Mouse (Mus musculus) kidney, postnatal 14 days (tissue): ENCODE measurements around the gene Bcl7c.
"Not testable (repeated sequence)": the region's sequence is repeated elsewhere in the genome, so short reads cannot be mapped to it uniquely, and the experiment has no call there.

Experiments used
- DNase-seq: peaks from one replicate; pipeline ENCODE4 v3.0.0; 2022; ENCODE audit warnings: mixed read lengths

Bcl7c gene

DNA sequence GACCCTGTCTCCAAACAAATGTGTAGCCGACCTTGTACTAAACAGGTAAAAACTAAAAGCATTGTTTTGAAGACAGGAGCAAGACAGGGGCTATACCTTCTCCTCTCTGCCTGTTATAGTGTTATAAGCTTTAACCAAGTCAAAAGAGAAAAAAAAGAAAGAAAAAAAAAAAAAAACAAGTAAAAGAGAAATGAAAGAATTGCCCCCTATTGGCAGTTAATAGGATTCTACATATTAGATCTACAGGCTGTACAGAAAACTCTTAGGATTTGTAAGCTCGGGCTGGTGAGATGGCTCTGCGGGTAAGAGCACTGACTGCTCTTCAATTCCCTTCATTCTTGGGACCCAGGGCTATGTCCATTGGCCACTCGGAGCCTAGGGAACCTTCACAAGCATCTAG, 66.5 kb downstream of the Bcl7c start:
- no peak for DNase-seq

DNA sequence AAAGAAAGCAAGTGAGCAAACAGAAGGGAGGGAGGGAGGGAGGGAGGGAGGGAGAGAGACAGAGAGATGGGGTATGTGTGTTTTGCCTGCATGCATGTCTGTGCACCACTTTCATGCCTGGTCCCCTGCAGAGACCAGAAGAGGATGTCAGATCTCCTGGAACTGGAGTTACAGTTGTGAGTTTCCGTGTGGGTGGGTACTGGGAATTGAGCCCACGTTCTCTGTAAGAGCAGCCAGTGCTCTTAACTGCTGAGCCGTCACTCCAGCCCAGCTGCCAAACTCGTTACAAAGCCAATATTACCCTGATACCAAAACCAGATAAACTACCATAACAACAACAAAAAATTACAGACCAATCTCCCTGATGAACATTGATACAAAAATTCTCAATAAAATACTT, 67.5 kb downstream of the Bcl7c start:
- no peak for DNase-seq

DNA sequence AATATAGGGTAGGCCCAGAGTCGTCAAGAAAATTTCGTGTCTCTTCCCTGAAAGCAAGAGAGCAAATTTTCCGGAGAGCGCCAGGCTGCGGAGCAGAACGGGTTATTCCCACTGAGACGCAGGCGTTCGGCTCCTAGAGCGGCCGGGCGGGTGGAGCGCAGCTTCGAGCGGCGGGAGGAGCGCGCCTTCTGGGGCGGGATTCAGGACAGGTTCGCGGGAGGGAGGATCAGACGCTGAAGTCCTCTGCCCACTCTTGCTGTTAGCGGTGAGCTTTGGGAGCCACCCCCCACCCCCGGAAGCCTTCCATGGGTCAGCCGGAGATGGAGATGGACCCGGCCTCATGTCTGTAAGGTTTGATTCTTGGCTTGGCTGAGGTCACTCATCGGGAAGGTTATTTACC, 71.8 kb downstream of the Bcl7c start:
- peak; percentile 85 for DNase-seq

DNA sequence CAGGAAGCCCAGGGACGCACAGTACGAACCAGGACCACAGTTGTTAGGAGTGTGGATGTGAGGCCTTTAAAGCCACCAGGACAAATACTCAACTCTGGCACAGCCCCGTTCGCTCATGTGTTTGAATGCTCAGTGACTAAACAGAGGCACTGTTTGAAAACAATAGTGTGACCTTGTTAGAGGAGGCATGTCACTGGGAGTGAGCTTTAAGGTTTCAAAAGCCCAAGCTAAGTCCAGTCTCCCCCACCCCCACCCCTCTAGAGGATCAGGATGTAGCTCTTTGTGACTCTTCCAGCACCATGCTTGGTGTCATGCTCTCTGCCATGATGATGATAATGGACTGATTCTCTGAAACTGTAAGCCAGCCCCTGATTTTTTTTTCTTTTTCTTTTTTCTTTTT, 77.3 kb downstream of the Bcl7c start:
- no peak for DNase-seq

DNA sequence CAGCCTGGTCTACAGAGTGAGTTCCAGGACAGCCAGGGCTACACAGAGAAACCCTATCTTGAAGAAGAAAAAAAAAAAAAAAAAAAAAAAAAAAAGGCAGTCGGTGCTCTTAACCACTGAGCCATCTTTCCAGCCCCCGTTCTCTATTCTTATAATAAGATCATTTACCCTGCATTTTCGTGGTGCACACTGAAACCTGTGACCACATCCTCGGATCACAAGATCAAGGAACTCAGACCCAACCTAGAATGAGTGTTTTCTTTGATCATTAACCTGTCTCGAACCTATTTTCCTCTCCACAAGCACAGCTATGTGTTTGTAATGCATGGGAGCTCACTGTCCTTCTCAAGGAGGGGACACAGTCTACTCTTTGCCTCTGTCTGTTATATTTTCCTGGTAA, 80.1 kb downstream of the Bcl7c start:
- DNase-seq, result no peak

DNA sequence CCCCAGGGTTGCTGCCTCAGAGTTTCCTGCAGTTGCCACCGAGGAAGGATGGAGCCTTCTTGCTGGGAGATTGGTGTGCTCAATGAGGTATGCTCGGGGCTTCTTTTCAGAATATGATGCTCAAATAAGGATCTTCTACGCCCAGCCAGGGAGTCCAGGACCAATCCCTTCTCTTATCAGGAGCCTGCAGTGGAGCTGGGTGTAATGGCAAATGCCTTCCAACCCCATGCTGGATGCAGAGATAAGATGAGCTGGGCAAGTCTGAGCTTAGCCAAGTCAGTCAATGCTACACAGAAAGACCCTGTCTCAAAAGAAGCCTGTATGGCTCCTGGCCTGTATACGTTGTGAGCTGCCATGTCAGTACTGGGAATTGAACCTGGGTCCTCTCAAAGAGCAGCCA, 82.3 kb downstream of the Bcl7c start:
- DNase-seq, result no peak

DNA sequence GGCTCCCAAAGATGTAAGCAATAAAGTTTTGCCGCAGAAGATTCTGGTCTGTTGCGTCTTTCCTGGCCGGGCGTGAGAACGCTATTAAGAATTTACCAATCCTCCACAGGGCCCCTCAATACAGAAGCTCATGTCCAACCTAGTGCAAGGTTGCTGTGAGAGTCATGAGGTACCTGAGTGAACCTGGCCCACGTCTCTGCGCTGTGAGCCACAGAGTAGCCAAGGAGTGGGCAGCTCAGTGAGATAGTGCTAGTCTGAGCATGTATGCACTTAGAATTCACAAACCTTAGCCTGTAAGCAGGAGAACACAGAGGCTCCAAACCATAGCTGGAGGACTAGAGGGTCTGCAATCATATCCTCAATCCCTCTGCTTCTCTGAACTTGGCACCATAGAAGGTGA, 82.7 kb downstream of the Bcl7c start:
- no peak for DNase-seq

DNA sequence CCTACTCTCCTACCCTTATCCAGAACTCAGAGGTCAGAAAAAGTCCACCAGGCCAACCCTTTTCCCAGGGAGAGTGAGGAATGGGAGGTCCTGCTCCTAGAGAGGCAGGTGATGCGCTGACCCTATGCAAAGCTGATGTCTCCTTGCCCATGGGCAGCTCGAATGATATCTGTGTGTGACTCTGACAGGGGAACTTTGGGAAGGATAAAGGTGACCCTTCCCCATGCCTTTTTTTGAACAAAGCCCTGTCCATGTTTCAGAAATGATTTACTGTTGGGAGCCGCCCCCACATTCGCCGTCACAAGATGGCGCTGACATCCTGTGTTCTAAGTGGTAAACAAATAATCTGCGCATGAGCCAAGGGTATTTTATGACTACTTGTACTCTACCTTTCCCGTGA, 90.3 kb downstream of the Bcl7c start:
- DNase-seq, result not testable (repeated sequence)

DNA sequence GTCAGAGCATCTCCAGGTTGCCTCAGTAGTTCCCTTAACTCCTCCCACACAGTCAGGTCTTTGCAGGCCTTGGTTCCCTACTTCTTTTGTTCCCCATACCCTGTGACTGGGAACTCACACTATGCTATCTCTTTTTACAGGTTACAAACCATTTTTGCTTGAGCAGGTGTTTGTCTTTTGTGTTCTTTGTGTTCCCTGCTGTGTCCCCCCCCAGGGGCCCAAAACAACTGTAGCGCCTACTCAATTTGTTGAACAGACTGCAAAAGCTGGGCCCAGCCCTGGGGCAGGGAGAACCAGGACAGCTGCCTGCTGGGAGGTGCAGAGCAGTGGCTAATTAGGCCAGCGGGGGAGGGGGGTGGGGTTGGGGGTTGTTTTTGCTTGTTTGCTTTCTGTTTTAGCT, 90.8 kb downstream of the Bcl7c start:
- DNase-seq, result no peak

DNA sequence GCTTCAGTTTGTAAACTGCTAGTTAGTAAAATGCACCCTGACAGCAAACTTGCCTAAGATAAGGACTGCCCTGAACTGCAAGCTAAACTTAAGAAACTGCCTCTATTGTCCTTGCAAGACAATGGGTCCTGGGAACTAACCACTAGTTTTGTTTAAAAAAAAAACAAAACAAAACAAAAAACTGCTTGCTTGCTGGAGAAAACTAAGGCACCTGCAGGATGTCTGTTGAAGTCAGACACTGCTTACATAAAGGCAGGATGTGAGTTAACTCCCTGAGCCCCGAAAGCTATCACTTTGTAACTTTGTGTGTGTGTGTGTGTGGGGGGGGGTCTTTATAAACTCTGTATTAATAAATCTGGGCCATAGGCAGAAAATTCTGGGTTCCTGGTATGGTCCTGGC, 91.9 kb downstream of the Bcl7c start:
- no peak for DNase-seq

DNA sequence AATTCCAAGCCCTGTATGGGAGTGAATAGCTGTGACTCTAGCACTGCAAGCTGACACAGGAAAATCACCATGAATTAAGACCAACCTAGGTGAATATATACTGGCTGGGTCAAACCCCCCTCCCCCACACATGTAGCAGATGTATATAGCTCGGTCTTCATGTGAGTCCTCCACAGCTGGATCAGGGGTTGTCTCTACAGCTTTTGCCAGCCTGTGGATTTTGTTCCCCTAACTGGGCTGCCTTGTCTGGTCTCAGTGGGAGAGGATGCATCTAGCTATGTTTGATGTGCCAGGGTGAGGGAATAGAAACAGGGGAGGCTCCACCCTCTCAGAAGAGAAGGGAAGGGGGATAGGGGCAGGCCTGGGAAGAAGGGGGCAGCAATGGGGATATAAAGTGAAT, 92.4 kb downstream of the Bcl7c start:
- DNase-seq, result no peak

DNA sequence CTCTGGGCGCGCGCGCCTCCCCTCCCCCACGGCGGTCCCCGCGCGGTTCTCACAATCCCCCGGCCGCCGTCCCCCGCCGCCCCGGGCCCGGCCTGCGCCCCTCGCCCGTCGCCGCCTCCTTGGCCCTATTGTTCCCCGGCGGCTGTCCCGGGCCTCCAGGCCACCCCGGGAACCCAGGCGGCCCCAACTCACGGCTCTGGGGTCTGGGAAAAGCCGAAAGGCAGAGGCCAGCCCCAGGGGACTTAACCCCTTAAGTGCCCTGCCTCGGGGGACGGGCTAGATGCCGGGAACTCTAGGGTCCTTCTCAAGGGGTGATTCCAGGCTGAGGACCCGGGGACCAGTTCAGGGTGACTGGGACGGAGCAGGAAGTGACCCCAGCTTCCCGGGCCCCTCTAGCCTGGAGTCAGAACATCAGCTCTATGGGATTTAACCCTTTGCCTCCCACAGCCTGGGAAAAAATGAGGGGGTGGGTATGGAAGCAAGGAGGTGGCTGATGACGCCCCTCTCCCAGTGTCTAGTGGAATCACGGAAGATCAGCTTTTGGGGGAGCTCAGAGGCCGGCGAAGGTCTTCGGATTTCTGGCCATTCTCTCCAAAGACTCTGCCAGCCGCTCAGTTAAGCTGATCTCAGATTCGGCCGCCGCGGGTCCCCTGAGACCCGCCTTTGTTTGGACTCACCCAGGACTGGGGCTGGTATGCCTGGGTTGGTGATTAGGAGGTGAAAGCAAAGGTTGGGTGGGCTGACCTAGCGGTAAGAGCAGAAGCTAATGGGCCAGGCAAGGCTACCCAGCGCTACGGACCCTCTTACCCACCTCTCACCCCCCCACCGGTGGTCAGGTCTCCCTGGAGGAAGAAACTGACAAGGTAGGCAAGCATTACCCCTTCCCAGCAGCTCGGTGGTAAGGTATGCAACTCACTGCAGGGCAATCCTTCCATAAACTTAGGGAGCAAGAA, 93.6 kb downstream of the Bcl7c start, which contains the start of gene Zfp629:
Gene Zfp629 (minus strand): TSS at position 907 of the 953 bp plus-strand sequence.
- DNase-seq, result peak; percentile 85

DNA sequence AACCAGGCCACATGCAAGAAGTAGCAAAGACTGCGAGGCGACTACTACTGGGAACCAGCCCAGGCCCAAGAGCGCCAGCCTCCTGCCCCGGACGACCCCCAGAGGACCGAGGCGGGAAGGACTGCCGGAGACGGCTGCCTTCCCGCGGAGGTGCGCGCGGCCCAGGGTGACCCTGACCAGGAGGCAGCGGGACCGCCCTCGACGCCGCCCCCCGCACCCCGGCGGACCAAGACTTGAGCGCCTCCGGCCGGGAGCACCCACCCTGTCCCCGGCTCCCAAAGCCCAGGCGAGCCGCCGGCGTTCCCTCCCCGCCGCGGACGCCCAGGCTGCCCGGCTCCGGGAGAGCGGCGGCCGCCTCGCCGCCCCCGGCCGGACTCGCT, 94.2 kb downstream of the Bcl7c start:
- peak; percentile 82 for DNase-seq

DNA sequence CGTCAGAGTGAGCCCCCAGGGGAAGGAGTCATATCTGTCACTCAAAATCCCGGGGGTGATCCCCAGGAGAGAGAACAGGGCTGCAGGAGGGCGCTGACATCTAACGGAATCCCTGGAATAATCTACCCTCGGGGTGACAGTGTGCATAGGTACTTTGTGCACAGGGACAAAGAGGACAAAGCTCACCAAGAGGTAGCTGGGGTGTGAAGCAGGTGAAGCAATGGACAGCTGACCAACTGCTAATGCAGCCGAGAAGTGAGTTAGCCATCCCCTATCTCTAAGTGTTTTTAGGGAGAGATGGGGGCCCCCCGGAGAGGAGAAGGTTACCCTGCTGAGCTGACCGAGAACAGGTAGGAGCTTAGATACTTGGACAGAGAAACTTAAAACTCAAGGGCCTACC, 94.6 kb downstream of the Bcl7c start:
- peak; percentile 29 for DNase-seq

DNA sequence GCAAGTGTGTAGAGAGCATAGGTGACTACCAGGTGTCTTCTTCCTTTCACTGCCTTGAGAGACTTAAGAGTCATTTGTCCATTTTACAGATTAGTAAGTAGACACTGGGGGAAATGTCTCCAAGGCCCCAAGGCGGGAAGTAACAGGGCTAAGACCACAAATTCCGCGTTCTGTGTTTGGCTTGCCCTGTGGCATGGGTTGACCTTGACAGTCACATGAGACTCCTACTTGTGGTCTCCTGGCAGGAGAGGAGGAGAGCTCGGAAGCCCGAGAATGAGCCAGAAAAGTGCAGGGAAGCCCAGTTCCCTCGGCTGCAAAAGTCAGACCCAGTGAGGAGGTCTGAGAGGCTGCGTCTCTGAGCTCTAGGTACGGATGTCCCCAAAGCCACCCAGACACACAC, 95.2 kb downstream of the Bcl7c start:
- peak; percentile 32 for DNase-seq

DNA sequence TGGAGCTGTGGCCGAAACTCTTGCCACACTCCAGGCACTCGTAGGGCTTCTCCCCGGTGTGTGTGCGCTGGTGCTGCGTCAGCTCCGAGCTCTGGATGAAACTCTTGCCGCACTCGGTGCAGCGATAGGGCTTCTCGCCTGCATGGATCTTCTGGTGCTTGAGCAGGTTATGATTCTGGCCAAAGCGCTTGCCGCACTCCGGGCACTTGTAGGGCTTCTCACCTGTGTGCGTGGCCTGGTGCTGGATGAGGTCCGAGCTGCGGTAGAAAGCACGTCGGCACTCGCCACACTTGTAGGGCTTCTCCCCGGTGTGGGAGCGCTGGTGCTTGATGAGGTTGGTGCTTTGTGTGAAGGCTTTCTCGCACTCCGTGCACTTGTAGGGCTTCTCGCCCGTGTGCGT, 97.2 kb downstream of the Bcl7c start:
- DNase-seq, result no peak
